Mouse (Mus musculus): ENCODE data around the gene Rb1. TPM values are rescaled to one million over a fixed set of nuclear protein-coding genes. Genes with fewer than 3 reads are reported as not detected.
A peak's percentile ranks its signal among the peaks of the same experiment; 100 is the strongest.

The Rb1 gene
- polyA plus RNA-seq, 1 experiment, result 2.7 TPM

DNA sequence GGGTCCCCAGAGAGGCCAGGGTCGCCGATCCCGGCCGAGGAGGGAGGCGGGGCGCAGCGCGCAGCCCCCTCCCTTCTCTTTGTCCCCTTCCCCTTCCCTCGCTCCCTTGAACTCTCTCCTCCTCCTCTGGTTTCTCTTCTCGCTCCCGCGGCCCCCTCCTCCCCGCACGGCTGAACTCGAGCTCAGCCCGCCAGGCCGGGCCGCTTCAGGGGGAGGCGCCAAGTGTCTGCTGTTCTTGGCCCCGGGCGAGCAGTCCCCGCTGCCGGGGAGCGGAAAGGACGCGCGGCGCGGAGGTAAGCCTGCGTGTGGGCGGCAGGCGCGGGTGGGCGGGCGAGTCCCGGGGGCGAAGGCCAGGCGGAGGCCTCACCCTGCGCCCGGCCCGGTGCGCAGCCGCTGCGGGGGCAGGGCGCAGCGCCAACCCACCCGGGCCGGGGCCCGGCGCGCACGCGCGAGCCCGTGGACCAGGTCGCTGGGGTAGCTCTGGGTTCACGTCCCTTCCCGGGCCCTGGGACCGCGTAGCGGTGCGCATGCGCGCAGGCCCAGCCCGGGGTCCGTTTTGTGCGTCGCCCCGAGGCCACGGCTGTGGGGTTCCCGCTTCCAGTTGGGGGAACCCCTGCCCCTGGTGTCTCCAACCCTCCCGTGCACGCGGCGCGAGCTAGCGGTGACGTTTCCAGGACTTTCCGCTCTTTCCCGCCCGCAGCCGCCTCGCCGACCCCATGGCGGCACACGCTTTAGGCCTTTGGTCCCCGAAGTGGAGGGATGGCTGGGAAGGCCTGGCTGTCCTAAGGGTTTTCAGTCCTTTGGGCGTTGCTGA is 182.5 kb downstream of the Rb1 start:
- H3K36me3 ChIP-seq (ENCODE audit: control insufficient read depth, insufficient read depth), result no peaks in the 10 kb centered on the region
- H3K4me3 ChIP-seq (ENCODE audit: insufficient read depth, poor library complexity, severe bottlenecking), result peak overlapping the region; percentile 58
- peaks cover 25% of the 10 kb centered on the region for H3K79me2 ChIP-seq (ENCODE audit: control insufficient read depth, insufficient read depth)
- peak overlapping the region; percentile 92 for H3ac ChIP-seq (ENCODE audit: control insufficient read depth, insufficient read length, low read depth)
- no peaks in the 10 kb centered on the region for H3K27me3 ChIP-seq (ENCODE audit: control insufficient read depth, insufficient read depth, insufficient read length)
- TF ChIP-seq MAX (IDR thresholded peaks at IDR 0.05), result peak; percentile 83
- no peak for TF ChIP-seq CTCF (IDR thresholded peaks at IDR 0.05; ENCODE audit: control insufficient read depth, insufficient read depth, insufficient read length)
- no peak for TF ChIP-seq CEBPB (IDR thresholded peaks at IDR 0.05; ENCODE audit: low read depth)
- H3K79me3 ChIP-seq (ENCODE audit: low read depth), result peaks cover 3% of the 10 kb centered on the region

DNA sequence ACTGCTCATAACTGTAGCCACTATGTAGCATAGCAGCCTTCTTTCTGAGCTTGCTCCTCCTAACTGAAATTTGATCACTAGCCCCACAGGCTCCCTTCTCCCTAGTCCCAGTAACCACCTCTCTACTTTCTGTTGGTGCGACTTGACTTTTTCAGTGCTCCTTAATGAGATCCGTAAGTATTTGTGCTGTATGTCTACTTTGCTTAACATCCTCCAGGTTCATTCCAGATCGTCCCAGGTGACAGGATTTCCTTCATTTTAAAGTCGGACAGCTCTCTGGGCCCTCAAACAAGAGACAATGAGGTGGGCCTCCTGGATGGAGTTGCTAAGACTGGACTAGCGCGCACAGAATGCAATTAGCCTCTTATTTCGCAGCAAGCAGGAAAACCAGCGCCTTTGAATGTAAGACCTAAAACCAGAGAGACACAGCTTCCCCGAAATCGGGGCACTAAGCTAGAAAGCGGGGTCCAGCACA is 183.2 kb downstream of the Rb1 start:
- Histone ChIP-seq H3K79me2 (ENCODE audit: control insufficient read depth, insufficient read depth) (peaks cover 19% of the 10 kb centered on the region), H3K79me3 (ENCODE audit: low read depth) (peaks cover 3% of the 10 kb centered on the region), H3K4me3 (ENCODE audit: insufficient read depth, poor library complexity, severe bottlenecking) (peak overlapping the region; percentile 58), H3K36me3 (ENCODE audit: control insufficient read depth, insufficient read depth) (no peaks in the 10 kb centered on the region), H3ac (ENCODE audit: control insufficient read depth, insufficient read length, low read depth) (peak overlapping the region; percentile 92), H3K27me3 (ENCODE audit: control insufficient read depth, insufficient read depth, insufficient read length) (no peaks in the 10 kb centered on the region)
- TF ChIP-seq FOSL1 (IDR thresholded peaks at IDR 0.05; ENCODE audit: insufficient read depth, low read length, poor library complexity, severe bottlenecking), result no peak
- TF ChIP-seq MYOD1 (IDR thresholded peaks at IDR 0.05; ENCODE audit: control insufficient read depth, insufficient read length, low read depth), result no peak
- TF ChIP-seq MYOG (IDR thresholded peaks at IDR 0.05; ENCODE audit: control insufficient read depth, extremely low read depth, insufficient read length), result no peak
- TF ChIP-seq CTCF (IDR thresholded peaks at IDR 0.05; ENCODE audit: control insufficient read depth, insufficient read depth, insufficient read length), result no peak
- no peak for TF ChIP-seq CEBPB (IDR thresholded peaks at IDR 0.05; ENCODE audit: low read depth)
- no peak for TF ChIP-seq MAX (IDR thresholded peaks at IDR 0.05)
- no peak for TF ChIP-seq USF1 (IDR thresholded peaks at IDR 0.05; ENCODE audit: low read depth)

DNA sequence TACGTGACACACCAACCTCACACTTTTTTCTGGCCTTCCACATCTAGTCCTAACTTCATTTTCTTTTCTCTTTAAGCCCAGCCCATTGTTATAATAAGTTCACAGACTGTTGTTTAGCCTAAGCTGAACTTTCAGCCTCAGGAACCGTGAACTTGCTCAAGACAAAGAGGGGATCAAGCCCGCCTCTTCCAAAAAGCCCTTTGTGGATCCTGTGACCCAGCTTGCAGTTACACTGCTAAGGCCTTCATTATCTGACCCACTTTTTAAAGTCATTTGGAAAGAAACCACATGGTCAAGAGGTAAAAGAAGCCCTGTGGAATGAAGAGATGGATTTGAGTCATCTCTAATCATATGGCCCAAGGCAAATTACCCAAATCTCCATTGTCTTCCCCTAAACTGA is 183.8 kb downstream of the Rb1 start:
- no peaks in the 10 kb centered on the region for H3K36me3 ChIP-seq (ENCODE audit: control insufficient read depth, insufficient read depth)
- TF ChIP-seq CTCF (IDR thresholded peaks at IDR 0.05; ENCODE audit: control insufficient read depth, insufficient read depth, insufficient read length), result no peak
- TF ChIP-seq CEBPB (IDR thresholded peaks at IDR 0.05; ENCODE audit: low read depth), result no peak
- no peak for TF ChIP-seq FOSL1 (IDR thresholded peaks at IDR 0.05; ENCODE audit: insufficient read depth, low read length, poor library complexity, severe bottlenecking)
- TF ChIP-seq MYOD1 (IDR thresholded peaks at IDR 0.05; ENCODE audit: control insufficient read depth, insufficient read length, low read depth), result no peak
- no peak for TF ChIP-seq MAX (IDR thresholded peaks at IDR 0.05)
- TF ChIP-seq USF1 (IDR thresholded peaks at IDR 0.05; ENCODE audit: low read depth), result no peak
- no peak for TF ChIP-seq MYOG (IDR thresholded peaks at IDR 0.05; ENCODE audit: control insufficient read depth, extremely low read depth, insufficient read length)
- no peak overlapping the region for H3ac ChIP-seq (ENCODE audit: control insufficient read depth, insufficient read length, low read depth)
- H3K4me3 ChIP-seq (ENCODE audit: insufficient read depth, poor library complexity, severe bottlenecking), result no peak overlapping the region
- H3K79me2 ChIP-seq (ENCODE audit: control insufficient read depth, insufficient read depth), result peaks cover 19% of the 10 kb centered on the region
- peaks cover 3% of the 10 kb centered on the region for H3K79me3 ChIP-seq (ENCODE audit: low read depth)
- H3K27me3 ChIP-seq (ENCODE audit: control insufficient read depth, insufficient read depth, insufficient read length), result no peaks in the 10 kb centered on the region

DNA sequence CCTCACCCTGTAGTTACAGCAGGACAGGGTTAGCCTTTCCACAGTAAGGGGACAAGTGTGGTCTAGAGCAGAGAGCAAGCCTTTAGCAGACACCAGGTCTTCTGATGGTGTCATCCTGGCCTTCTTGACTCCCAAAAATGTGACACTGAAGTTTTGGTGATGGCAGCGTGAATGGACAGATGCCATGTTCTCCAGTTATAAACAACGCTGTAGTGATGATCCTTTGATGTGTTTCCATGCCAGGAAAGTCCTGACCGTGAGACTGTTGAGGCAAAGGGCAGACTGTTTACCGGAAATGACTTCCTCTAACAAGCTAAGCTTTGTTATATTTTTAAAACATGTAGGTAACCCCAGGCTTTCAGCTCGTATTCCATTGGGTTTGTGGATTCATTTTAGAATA is 185.8 kb downstream of the Rb1 start:
- Histone ChIP-seq H3K4me3 (ENCODE audit: insufficient read depth, poor library complexity, severe bottlenecking) (no peak overlapping the region), H3K27me3 (ENCODE audit: control insufficient read depth, insufficient read depth, insufficient read length) (no peaks in the 10 kb centered on the region), H3K36me3 (ENCODE audit: control insufficient read depth, insufficient read depth) (no peaks in the 10 kb centered on the region), H3K79me2 (ENCODE audit: control insufficient read depth, insufficient read depth) (peaks cover 15% of the 10 kb centered on the region), H3K79me3 (ENCODE audit: low read depth) (peaks cover 3% of the 10 kb centered on the region), H3ac (ENCODE audit: control insufficient read depth, insufficient read length, low read depth) (no peak overlapping the region)
- TF ChIP-seq CEBPB (IDR thresholded peaks at IDR 0.05; ENCODE audit: low read depth), result no peak
- no peak for TF ChIP-seq FOSL1 (IDR thresholded peaks at IDR 0.05; ENCODE audit: insufficient read depth, low read length, poor library complexity, severe bottlenecking)
- TF ChIP-seq MYOD1 (IDR thresholded peaks at IDR 0.05; ENCODE audit: control insufficient read depth, insufficient read length, low read depth), result no peak
- TF ChIP-seq CTCF (IDR thresholded peaks at IDR 0.05; ENCODE audit: control insufficient read depth, insufficient read depth, insufficient read length), result no peak
- TF ChIP-seq MAX (IDR thresholded peaks at IDR 0.05), result no peak
- TF ChIP-seq MYOG (IDR thresholded peaks at IDR 0.05; ENCODE audit: control insufficient read depth, extremely low read depth, insufficient read length), result no peak
- no peak for TF ChIP-seq USF1 (IDR thresholded peaks at IDR 0.05; ENCODE audit: low read depth)

DNA sequence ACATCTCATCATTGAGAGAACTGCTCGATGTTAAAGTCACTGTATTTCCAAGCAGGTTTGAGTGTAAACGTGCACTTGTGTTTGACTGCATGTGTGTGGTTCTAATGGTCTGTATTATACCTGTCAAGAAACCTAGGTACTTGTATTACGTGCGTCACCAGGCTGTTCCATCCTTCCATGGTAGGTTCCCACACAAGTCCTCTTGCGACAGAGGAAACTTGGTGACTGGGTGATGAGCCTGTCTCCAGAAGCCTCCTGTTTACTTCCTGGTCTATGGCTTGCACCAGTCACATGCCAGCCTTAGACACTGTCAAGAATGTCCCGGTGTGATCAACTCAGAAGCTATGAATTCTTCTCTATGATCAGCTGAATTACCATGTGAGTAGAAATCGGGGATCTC is 187.1 kb downstream of the Rb1 start:
- no peak overlapping the region for H3ac ChIP-seq (ENCODE audit: control insufficient read depth, insufficient read length, low read depth)
- TF ChIP-seq FOSL1 (IDR thresholded peaks at IDR 0.05; ENCODE audit: insufficient read depth, low read length, poor library complexity, severe bottlenecking), result no peak
- TF ChIP-seq CEBPB (IDR thresholded peaks at IDR 0.05; ENCODE audit: low read depth), result no peak
- no peak for TF ChIP-seq CTCF (IDR thresholded peaks at IDR 0.05; ENCODE audit: control insufficient read depth, insufficient read depth, insufficient read length)
- no peak for TF ChIP-seq USF1 (IDR thresholded peaks at IDR 0.05; ENCODE audit: low read depth)
- TF ChIP-seq MYOD1 (IDR thresholded peaks at IDR 0.05; ENCODE audit: control insufficient read depth, insufficient read length, low read depth), result no peak
- no peak for TF ChIP-seq MYOG (IDR thresholded peaks at IDR 0.05; ENCODE audit: control insufficient read depth, extremely low read depth, insufficient read length)
- TF ChIP-seq MAX (IDR thresholded peaks at IDR 0.05), result no peak
- H3K4me3 ChIP-seq (ENCODE audit: insufficient read depth, poor library complexity, severe bottlenecking), result no peak overlapping the region
- H3K36me3 ChIP-seq (ENCODE audit: control insufficient read depth, insufficient read depth), result no peaks in the 10 kb centered on the region
- H3K27me3 ChIP-seq (ENCODE audit: control insufficient read depth, insufficient read depth, insufficient read length), result no peaks in the 10 kb centered on the region
- peaks cover under 1% of the 10 kb centered on the region for H3K79me2 ChIP-seq (ENCODE audit: control insufficient read depth, insufficient read depth)
- no peaks in the 10 kb centered on the region for H3K79me3 ChIP-seq (ENCODE audit: low read depth)

Measured in C2C12 (cell line).